Mouse (Mus musculus) myocyte (in vitro differentiated cells): ENCODE results near the gene Tnc.

Source experiments
- CEBPB ChIP-seq: IDR thresholded peaks from 2 replicates; pipeline ENCODE4 v1.6.1; 2011; ENCODE audit warnings: mild to moderate bottlenecking, moderate library complexity; ENCODE audit not compliant: poor library complexity, insufficient read depth, severe bottlenecking
- E2F4 ChIP-seq: IDR thresholded peaks from one replicate; pipeline ENCODE4 v1.6.1; 2011; ENCODE audit warnings: mild to moderate bottlenecking, control low read depth, moderate library complexity; ENCODE audit not compliant: insufficient read depth
- MAX ChIP-seq: IDR thresholded peaks from one replicate; pipeline ENCODE4 v1.6.1; 2011; ENCODE audit warnings: low read depth, mild to moderate bottlenecking, control low read depth
- MYOD1 ChIP-seq, 3 experiments: IDR thresholded peaks; one replicate each; pipeline ENCODE4 v1.6.1; 2011; ENCODE audit warnings: control low read depth in 2 of 3, low read depth in 2 of 3, mild to moderate bottlenecking in 2 of 3, moderate library complexity in 1 of 3; ENCODE audit not compliant: insufficient read length in 2 of 3, control insufficient read depth in 1 of 3
- MYOG ChIP-seq, 3 experiments: IDR thresholded peaks; one replicate each; pipeline ENCODE4 v1.6.1; 2011; ENCODE audit warnings: control low read depth in 2 of 3, low read depth in 2 of 3, mild to moderate bottlenecking in 2 of 3; ENCODE audit not compliant: insufficient read length in 2 of 3, control insufficient read depth in 1 of 3, insufficient read depth in 1 of 3
- POLR2A ChIP-seq: IDR thresholded peaks from one replicate; pipeline ENCODE4 v1.6.1; 2011; ENCODE audit warnings: low read depth, mild to moderate bottlenecking, control low read depth, moderate library complexity; ENCODE audit not compliant: insufficient read length
- POLR2AphosphoS2 ChIP-seq: IDR thresholded peaks from one replicate; pipeline ENCODE4 v1.6.1; 2011; ENCODE audit warnings: low read depth, control low read depth; ENCODE audit not compliant: insufficient read length
- SRF ChIP-seq: IDR thresholded peaks from one replicate; pipeline ENCODE4 v1.6.1; 2011; ENCODE audit warnings: low read depth; ENCODE audit not compliant: control insufficient read depth, insufficient read length
- TCF12 ChIP-seq: IDR thresholded peaks from one replicate; pipeline ENCODE4 v1.6.1; 2011; ENCODE audit warnings: mild to moderate bottlenecking, control low read depth; ENCODE audit not compliant: poor library complexity, insufficient read depth, severe bottlenecking
- USF1 ChIP-seq: IDR thresholded peaks from one replicate; pipeline ENCODE4 v1.6.1; 2011; ENCODE audit warnings: low read depth, mild to moderate bottlenecking, control low read depth, moderate library complexity

GRCm38 (mm10) chr4:63970925-63971324 lies 75.9 kb downstream of the Tnc start:
- TF ChIP-seq MYOG (IDR thresholded peaks at IDR 0.05; ENCODE audit: control insufficient read depth in 1 of 3, insufficient read depth in 1 of 3, insufficient read length in 2 of 3, low read depth in 2 of 3) (no peak), POLR2A (no peak), MAX (no peak), POLR2AphosphoS2 (no peak), SRF (no peak), TCF12 (no peak), MYOD1 (IDR thresholded peaks at IDR 0.05; ENCODE audit: control insufficient read depth in 1 of 3, insufficient read length in 2 of 3, low read depth in 2 of 3) (no peak), CEBPB (no peak), E2F4 (no peak), USF1 (no peak)
